Mouse (Mus musculus) ES-Bruce4 (cell line): Measurements from ENCODE around the gene Sdr9c7.

Source experiments
- CTCF ChIP-seq: IDR thresholded peaks from one replicate; pipeline ENCODE4 v1.8.1; 2011; ENCODE audit warnings: low read depth, low read length
- POLR2A ChIP-seq: IDR thresholded peaks from one replicate; pipeline ENCODE4 v1.8.1; 2011; ENCODE audit warnings: low read length; ENCODE audit not compliant: insufficient read depth

GRCm38 (mm10) chr10:127879155-127879688, 19.1 kb upstream of the Sdr9c7 start:
- no peak for TF ChIP-seq CTCF
- TF ChIP-seq POLR2A, result no peak
